Mouse (Mus musculus): Measurements from ENCODE around the gene Clhc1. TPM values are rescaled to one million over a fixed set of nuclear protein-coding genes. Genes with fewer than 3 reads are reported as not detected.
"Not testable (repeated sequence)": the region's sequence is repeated elsewhere in the genome, so short reads cannot be mapped to it uniquely, and the experiment has no call there.

The Clhc1 gene
- total RNA-seq (2014; fragmentation: Nextera tagmentation) (1.2 TPM in 1 of 2 replicates, not detected in the other), total RNA-seq (2017) (0.47 TPM in 1 of 2 replicates, not detected in the other)

GRCm38 (mm10) chr11:29547752-29548503 lies at the start of gene Clhc1, which contains the start of gene Rps27a:
Gene Clhc1, plus strand, starts transcription at chr11:29547950.
Gene Rps27a, minus strand, starts transcription at chr11:29548109.
- peak; percentile 84 for ATAC-seq (replicated peaks; ENCODE audit: poor library complexity, severe bottlenecking)

- no peak for ATAC-seq (replicated peaks; ENCODE audit: poor library complexity, severe bottlenecking)
These were observed 43.5 kb upstream of the Clhc1 start for GRCm38 (mm10) chr11:29503948-29504893.

DNA sequence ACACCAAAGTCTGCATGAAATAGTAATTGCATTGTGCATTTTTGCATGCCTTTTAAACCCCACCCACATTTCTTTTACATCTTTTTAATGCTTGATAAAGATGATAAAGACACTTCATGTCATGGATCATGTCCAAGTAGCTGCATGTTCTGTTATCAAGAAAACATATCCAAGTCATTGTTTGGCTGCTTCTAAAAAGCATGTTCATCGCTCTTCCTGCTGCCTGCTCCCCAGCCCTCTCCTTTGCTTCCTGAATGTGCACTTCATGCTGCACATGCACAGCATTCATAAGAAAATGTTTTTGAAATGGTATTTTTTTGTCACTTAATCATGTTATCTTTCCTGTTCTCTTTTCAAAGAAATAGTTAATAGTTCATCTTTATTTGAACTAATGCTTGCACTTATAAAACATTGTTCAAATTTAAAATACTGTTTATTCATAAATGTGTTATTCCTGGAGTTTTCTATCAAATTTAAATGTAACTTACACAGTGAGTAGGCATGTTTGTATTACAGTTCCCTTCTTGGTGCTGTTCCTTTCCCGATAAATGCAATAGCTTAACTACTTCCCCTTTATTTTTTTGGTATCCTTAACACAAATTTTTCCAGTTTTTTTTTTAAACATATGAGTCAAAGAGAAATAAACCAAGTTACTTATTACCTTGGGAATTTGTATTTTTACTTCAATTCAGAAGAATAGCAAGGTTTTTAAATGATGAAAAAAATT lies 42.7 kb upstream of the Clhc1 start:
- ATAC-seq (replicated peaks; ENCODE audit: poor library complexity, severe bottlenecking), result no peak

- no peak for ATAC-seq (replicated peaks; ENCODE audit: poor library complexity, severe bottlenecking)
These were observed 38.3 kb upstream of the Clhc1 start for GRCm38 (mm10) chr11:29509421-29509820.

DNA sequence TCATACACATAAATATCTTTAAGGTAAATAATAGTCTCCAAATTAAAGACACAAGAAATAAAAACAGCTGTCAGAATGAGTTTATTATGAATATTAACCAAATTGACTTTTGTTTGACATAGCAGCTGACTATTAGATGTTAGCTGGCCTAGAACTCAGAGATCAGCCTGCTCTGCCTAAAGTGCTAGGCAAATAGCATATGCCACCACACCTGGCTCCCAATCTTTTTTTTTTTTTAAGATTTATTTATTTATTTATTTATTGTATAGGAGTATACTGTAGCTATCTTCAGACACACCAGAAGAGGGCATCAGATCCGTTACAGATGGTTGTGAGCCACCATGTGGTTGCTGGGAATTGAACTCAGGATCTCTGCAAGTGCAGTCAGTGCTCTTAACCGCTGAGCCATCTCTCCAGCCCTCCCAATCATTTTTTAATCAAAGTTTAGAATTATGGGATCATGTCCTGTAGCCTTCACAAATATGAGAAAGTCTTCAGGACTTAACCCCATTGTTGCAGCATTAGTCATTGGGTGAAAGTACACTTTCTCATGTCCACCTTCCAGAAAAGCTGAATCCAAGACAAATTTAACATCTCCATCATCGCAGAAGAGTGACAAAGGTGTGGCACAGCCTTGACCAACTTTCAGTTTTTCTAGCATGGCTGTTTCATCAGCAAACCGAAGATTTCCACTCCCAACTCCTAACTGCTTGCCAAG lies 34.8 kb upstream of the Clhc1 start:
- no peak for ATAC-seq (replicated peaks; ENCODE audit: poor library complexity, severe bottlenecking)

- peak; percentile 57 for ATAC-seq (replicated peaks; ENCODE audit: poor library complexity, severe bottlenecking)
These were observed 33.4 kb upstream of the Clhc1 start for GRCm38 (mm10) chr11:29514325-29514681.

DNA sequence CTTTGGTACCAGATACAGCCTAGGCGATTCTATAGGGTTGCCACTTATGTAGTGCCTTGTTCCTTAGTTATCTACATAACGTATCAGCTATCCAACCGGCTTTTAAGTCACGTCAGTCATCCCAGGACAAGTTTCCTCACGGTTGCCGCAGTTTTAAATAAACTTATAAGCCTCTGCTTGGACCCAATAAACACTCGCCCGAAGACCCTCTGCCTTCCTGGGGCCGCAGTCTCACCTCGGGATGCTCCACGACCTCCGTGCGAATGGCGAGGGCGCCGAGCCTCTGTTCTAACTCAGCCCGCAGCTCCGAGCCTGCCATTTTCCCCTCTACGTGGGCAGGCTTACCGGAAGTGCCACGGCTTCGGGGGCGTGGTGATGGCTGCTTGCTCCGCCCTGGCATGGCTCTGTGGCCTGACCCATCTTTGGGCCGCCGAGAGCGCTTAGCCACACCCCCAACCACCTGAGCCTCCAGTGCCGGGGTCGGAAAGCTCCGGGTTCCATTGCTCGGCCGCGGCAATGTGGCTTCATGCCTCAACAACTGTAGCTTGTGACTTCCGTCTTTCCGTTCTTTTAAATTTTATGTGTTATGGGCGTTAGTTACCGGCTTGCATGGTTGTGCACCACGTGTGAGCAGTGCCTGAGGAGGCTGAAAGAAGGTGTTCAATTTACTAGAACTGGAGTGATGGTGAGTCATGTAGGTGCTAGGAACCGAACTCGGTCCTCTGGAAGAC lies 32.9 kb upstream of the Clhc1 start, which contains the start of gene Prorsd1:
Prorsd1 (minus strand) TSS at position 352 of the 731 bp plus-strand sequence.
- ATAC-seq (replicated peaks; ENCODE audit: poor library complexity, severe bottlenecking), result peak; percentile 99

- ATAC-seq (replicated peaks; ENCODE audit: poor library complexity, severe bottlenecking), result peak; percentile 95
These were observed 21.6 kb upstream of the Clhc1 start, which contains the start of gene Mtif2 for GRCm38 (mm10) chr11:29525988-29526794. Gene Mtif2, plus strand, starts transcription at chr11:29526408.

- no peak for ATAC-seq (replicated peaks; ENCODE audit: poor library complexity, severe bottlenecking)
These were observed 9.5 kb upstream of the Clhc1 start for GRCm38 (mm10) chr11:29538201-29538600.

DNA sequence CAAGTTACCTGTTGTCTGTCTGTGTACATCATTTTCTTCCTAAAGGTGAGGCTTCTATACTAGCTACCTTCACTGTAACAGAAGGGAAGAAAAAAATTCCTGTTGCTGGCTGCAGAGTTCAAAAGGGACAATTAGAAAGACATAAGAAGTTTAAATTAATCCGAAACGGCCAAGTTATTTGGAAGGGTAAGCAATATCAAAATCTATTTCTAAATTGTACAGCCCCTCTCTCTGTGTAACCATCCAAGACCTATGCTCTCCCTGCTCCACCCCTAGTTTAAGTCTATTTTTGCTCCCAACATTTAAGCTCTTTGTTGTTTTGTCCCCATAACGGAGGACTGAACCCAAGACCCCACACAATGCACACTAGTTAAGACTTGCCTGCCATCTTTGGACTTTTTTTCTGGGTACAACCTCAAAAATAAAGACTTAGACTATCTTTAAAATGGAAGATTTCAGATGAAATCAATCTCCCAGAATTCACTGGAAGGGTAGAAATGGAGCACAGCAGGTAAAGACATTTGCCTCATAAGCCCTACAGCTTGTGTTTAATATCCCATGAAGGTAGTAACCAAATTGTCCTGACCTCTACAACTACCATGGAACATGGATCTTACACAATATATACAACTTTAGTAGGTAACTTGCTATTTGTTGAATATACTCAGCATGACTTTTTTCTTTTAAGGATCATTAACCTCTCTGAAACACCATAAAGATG lies 3.4 kb upstream of the Clhc1 start:
- ATAC-seq (replicated peaks; ENCODE audit: poor library complexity, severe bottlenecking), result no peak

GRCm38 (mm10) chr11:29545150-29545752 lies 2.5 kb upstream of the Clhc1 start:
- not testable (repeated sequence) for ATAC-seq (replicated peaks; ENCODE audit: poor library complexity, severe bottlenecking)

DNA sequence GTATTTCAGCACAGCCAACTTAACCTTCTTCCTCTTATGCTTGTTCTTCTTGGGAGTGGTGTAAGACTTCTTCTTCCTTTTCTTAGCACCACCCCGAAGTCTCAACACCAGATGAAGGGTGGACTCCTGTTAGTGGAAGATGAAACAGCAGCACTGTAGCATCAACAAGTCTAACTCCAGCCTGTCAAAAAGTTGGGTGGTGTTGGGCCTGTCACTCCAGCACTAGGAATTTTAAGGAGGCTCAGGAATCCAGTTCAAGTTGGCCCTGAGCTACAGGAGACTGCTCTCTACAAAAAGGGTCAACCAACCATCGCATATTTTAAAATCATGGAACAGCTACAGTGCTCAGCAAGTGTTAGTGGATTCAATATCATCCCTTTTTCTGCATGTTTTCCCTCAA lies 1.5 kb upstream of the Clhc1 start:
- ATAC-seq (replicated peaks; ENCODE audit: poor library complexity, severe bottlenecking), result not testable (repeated sequence)

DNA sequence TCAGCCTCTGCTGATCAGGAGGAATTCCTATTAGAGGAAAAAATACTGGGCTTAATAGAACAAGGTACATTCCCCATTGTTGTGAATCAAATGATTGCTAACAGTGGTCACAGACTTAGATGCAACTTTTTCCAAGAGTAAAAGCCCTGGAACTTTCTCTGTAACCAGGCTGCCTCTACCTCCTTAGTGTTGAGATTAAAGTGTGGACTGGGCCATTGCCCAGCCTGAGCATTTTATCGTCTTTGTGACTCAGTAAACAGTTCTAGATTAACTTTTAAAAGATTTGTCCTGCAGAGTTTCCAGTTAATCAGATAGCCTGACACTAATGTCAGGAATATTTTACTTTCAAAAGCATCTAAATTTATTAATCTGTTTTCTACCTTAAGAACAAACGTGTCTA lies 988 bp upstream of the Clhc1 start:
- ATAC-seq (replicated peaks; ENCODE audit: poor library complexity, severe bottlenecking), result no peak

- peak; percentile 8 for ATAC-seq (replicated peaks; ENCODE audit: poor library complexity, severe bottlenecking)
These were observed 450 bp upstream of the Clhc1 start for GRCm38 (mm10) chr11:29547249-29547751.

- ATAC-seq (replicated peaks; ENCODE audit: poor library complexity, severe bottlenecking), result no peak
These were observed 1.0 kb downstream of the Clhc1 start for GRCm38 (mm10) chr11:29548504-29549424.

DNA sequence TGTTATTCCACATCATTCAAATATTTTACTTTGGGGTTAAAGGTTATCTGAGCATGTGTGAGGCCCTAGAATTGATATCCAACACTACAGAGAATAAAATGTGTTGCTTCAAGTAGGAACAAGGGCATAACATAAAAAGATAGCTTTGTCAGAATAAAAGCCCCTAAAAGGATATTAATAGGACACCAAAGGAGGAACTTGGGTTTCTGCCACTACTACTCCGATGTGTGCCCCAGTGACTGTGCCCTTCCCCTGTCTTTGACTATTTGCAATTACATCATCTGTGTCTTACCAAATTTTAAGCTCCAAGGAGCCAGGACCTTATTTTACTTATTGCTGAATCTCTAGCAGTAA lies 1.7 kb downstream of the Clhc1 start:
- peak; percentile 69 for ATAC-seq (replicated peaks; ENCODE audit: poor library complexity, severe bottlenecking)

All from granulocyte monocyte progenitor cell, adult 5-6 weeks (primary cell).